Mouse (Mus musculus): ENCODE results near the gene Krt19.

GRCm38 (mm10) chr11:100139391-100139790 is 9.1 kb downstream of the Krt19 start:
- no peak for TF ChIP-seq POLR2A (IDR thresholded peaks at IDR 0.05; ENCODE audit: extremely low read depth, insufficient read depth, low read length)
- TF ChIP-seq CTCF (IDR thresholded peaks at IDR 0.05; ENCODE audit: low read depth, low read length), result no peak

All from liver, adult 2 months (tissue).